Mouse (Mus musculus): ENCODE measurements around the gene Gm21095.
"Not testable (repeated sequence)": the region's sequence is repeated elsewhere in the genome, so short reads cannot be mapped to it uniquely, and the experiment has no call there.

The Gm21095 gene

DNA sequence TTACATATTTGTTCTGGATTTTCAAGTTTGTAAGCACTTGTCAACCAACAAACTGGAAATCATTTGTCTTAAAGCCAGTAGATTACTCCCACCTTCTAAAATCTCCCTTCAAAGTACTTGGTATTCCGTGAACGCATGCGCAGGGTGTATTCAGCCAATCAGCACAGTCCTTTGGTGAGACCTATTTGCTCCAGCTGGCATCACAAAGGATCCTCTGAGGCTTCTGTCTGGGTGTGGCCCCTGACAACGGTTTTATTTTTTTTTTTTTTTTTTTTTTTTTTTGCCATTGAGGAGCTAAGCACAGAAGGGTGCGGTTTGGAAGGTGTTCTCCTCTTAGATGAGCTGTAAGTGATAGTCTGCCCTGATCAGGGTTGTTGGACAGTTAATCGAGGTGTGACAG is at the start of gene Gm21095:
Gene Gm21095, plus strand, starts transcription at position 301 of the 400 bp plus-strand sequence.
- DNase-seq = not testable (repeated sequence)
